Mouse (Mus musculus): ENCODE results near the gene Lhx5. TPM values are rescaled to one million over a fixed set of nuclear protein-coding genes. Genes with fewer than 3 reads are reported as not detected.

Lhx5 gene
- 0.07 and 0.10 TPM in 2 replicates for polyA plus RNA-seq (2012; ENCODE audit: low replicate concordance)

GRCm38 (mm10) chr5:120431649-120432485 lies at the start of gene Lhx5:
Gene Lhx5, plus strand, starts transcription at chr5:120431699.

GRCm38 (mm10) chr5:120472770-120473169 lies 41.3 kb downstream of the Lhx5 start, which contains the start of gene Sdsl:
Gene Sdsl, minus strand, starts transcription at chr5:120472810.

GRCm38 (mm10) chr5:120476296-120476695 lies 44.8 kb downstream of the Lhx5 start, which contains the start of gene Sds:
Gene Sds, plus strand, starts transcription at chr5:120476526.

Other genes starting within 250 kb of the Lhx5 start
- 0.88 and 4.6 TPM in 2 replicates for gene Sdsl, start 41.1 kb downstream of the Lhx5 start, polyA plus RNA-seq (2012; ENCODE audit: low replicate concordance)
- gene Sds, start 44.8 kb downstream of the Lhx5 start, polyA plus RNA-seq (2012; ENCODE audit: low replicate concordance) = not detected in 2 replicates
- 37.8 and 38.1 TPM in 2 replicates for gene Plbd2, start 71.9 kb downstream of the Lhx5 start, polyA plus RNA-seq (2012; ENCODE audit: low replicate concordance)
- gene Slc8b1, start 79.5 kb downstream of the Lhx5 start, polyA plus RNA-seq (2012; ENCODE audit: low replicate concordance) = 16.9 and 23.9 TPM in 2 replicates
- 52.8 and 62.7 TPM in 2 replicates for gene Tpcn1, start 157.0 kb downstream of the Lhx5 start, polyA plus RNA-seq (2012; ENCODE audit: low replicate concordance)
- 0.86 and 2.0 TPM in 2 replicates for gene Iqcd, start 157.3 kb downstream of the Lhx5 start, polyA plus RNA-seq (2012; ENCODE audit: low replicate concordance)
- gene Rita1, start 180.9 kb downstream of the Lhx5 start, polyA plus RNA-seq (2012; ENCODE audit: low replicate concordance) = 16.3 and 22.7 TPM in 2 replicates
- 142 and 167 TPM in 2 replicates for gene Ddx54, start 181.0 kb downstream of the Lhx5 start, polyA plus RNA-seq (2012; ENCODE audit: low replicate concordance)
- 0.13 TPM in 1 of 2 replicates, not detected in the other for gene Cfap73, start 202.5 kb downstream of the Lhx5 start, polyA plus RNA-seq (2012; ENCODE audit: low replicate concordance)
- gene Rasal1, start 217.1 kb downstream of the Lhx5 start, polyA plus RNA-seq (2012; ENCODE audit: low replicate concordance) = 29.1 and 49.9 TPM in 2 replicates